Mouse (Mus musculus): ENCODE results near the gene Fsd1l. TPM values are rescaled to one million over a fixed set of nuclear protein-coding genes. Genes with fewer than 3 reads are reported as not detected.
A peak's percentile ranks its signal among the peaks of the same experiment; 100 is the strongest.
"Not testable (repeated sequence)": the region's sequence is repeated elsewhere in the genome, so short reads cannot be mapped to it uniquely, and the experiment has no call there.

Fsd1l gene
- polyA plus RNA-seq, 1 experiment from 2014 or later: 8.6 TPM

- no peak for ATAC-seq (ENCODE audit: low read depth)
- Histone ChIP-seq H3K27me3 (ENCODE audit: control insufficient read depth, insufficient read depth, low read depth, low read length) (no peaks in the 10 kb centered on the region), H3K4me2 (ENCODE audit: low read depth, low read length) (no peak overlapping the region), H3K36me3 (ENCODE audit: control insufficient read depth, insufficient read depth, low read length) (peaks cover 8% of the 10 kb centered on the region), H3K4me3 (ENCODE audit: low read length) (no peak overlapping the region), H3K4me1 (replicated peaks; ENCODE audit: control insufficient read depth, insufficient read depth, low read length) (no peaks in the 10 kb centered on the region), H3K27ac (ENCODE audit: low read length) (no peak overlapping the region), H3K9ac (ENCODE audit: low read length) (no peak overlapping the region), H3K9me3 (ENCODE audit: control insufficient read depth, low read length) (no peaks in the 10 kb centered on the region)
- WGBS: 47% methylated on average over 3 of the region's 3 CpGs
Observed at GRCm38 (mm10) chr4:53658029-53658428, 26.8 kb downstream of the Fsd1l start.

- Histone ChIP-seq H3K36me3 (ENCODE audit: control insufficient read depth, insufficient read depth, low read length) (no peaks in the 10 kb centered on the region), H3K4me3 (ENCODE audit: low read length) (no peak overlapping the region), H3K4me1 (replicated peaks; ENCODE audit: control insufficient read depth, insufficient read depth, low read length) (no peaks in the 10 kb centered on the region), H3K27ac (ENCODE audit: low read length) (no peak overlapping the region), H3K27me3 (ENCODE audit: control insufficient read depth, insufficient read depth, low read depth, low read length) (no peaks in the 10 kb centered on the region), H3K9me3 (ENCODE audit: control insufficient read depth, low read length) (no peaks in the 10 kb centered on the region), H3K4me2 (ENCODE audit: low read depth, low read length) (no peak overlapping the region), H3K9ac (ENCODE audit: low read length) (no peak overlapping the region)
- ATAC-seq (ENCODE audit: low read depth): no peak
Observed at GRCm38 (mm10) chr4:53660711-53661110, 29.4 kb downstream of the Fsd1l start.

- Histone ChIP-seq H3K27me3 (ENCODE audit: control insufficient read depth, insufficient read depth, low read depth, low read length) (no peaks in the 10 kb centered on the region), H3K4me3 (ENCODE audit: low read length) (no peak overlapping the region), H3K9ac (ENCODE audit: low read length) (no peak overlapping the region), H3K4me2 (ENCODE audit: low read depth, low read length) (no peak overlapping the region), H3K27ac (ENCODE audit: low read length) (no peak overlapping the region), H3K4me1 (replicated peaks; ENCODE audit: control insufficient read depth, insufficient read depth, low read length) (no peaks in the 10 kb centered on the region), H3K36me3 (ENCODE audit: control insufficient read depth, insufficient read depth, low read length) (peaks cover 2% of the 10 kb centered on the region; the same call in 1 of the 2 replicates), H3K9me3 (ENCODE audit: control insufficient read depth, low read length) (no peaks in the 10 kb centered on the region)
- ATAC-seq (ENCODE audit: low read depth): no peak
- WGBS: 65% methylated on average over 8 of the region's 8 CpGs
Observed at GRCm38 (mm10) chr4:53682092-53682491, 50.8 kb downstream of the Fsd1l start.

DNA sequence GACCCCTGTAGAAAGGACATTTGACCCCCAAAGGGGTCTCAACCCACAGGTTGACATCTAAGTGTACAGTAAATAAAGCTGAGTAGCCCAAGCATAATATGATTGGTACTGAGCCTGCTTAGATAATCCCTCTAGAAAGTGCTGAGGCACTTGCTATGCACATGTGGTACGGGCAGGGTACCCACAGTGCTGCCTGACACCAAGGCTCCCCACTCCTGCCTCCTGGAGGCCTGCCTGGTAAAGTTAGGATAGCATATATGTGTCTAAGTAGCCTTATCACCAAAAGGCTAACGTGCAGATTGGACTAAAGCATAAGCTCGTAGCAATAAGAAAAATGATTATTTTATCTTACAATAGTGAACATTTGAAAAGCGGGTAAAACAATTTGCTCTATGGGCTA lies 57.7 kb downstream of the Fsd1l start:
- Histone ChIP-seq H3K9me3 (ENCODE audit: control insufficient read depth, low read length) (no peaks in the 10 kb centered on the region), H3K9ac (ENCODE audit: low read length) (no peak overlapping the region), H3K27ac (ENCODE audit: low read length) (no peak overlapping the region), H3K4me2 (ENCODE audit: low read depth, low read length) (no peak overlapping the region), H3K27me3 (ENCODE audit: control insufficient read depth, insufficient read depth, low read depth, low read length) (no peaks in the 10 kb centered on the region), H3K36me3 (ENCODE audit: control insufficient read depth, insufficient read depth, low read length) (no peaks in the 10 kb centered on the region), H3K4me1 (replicated peaks; ENCODE audit: control insufficient read depth, insufficient read depth, low read length) (no peaks in the 10 kb centered on the region), H3K4me3 (ENCODE audit: low read length) (no peak overlapping the region)
- ATAC-seq (ENCODE audit: low read depth): no peak
- WGBS: 64% methylated on average over 4 of the region's 4 CpGs

DNA sequence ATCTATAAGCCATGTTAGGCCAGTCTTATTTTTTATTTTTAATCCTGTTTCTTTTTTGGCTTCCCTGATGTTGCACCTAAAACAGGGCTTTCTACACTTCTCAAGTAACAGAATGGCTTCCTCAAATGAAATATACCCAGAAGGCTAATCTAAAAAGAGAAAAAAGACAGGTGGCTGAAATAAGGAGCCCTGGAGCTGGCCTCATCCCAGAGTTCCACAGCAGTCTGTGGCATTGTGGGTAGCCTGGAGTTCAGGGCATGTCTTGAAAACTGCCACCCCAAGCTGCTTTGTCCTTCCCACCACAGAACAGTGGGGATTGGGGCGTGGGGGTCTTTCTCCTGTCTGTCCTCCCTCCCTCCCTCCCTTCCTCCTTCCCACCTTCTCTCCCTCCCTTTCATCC lies 60.1 kb downstream of the Fsd1l start:
- no peaks in the 10 kb centered on the region for H3K9me3 ChIP-seq (ENCODE audit: control insufficient read depth, low read length)
- no peak overlapping the region for H3K4me3 ChIP-seq (ENCODE audit: low read length)
- 72% methylated on average over 1 of the region's 1 CpGs for WGBS
- H3K9ac ChIP-seq (ENCODE audit: low read length): no peak overlapping the region
- no peaks in the 10 kb centered on the region for H3K27me3 ChIP-seq (ENCODE audit: control insufficient read depth, insufficient read depth, low read depth, low read length)
- H3K4me1 ChIP-seq (replicated peaks; ENCODE audit: control insufficient read depth, insufficient read depth, low read length): no peaks in the 10 kb centered on the region
- ATAC-seq (ENCODE audit: low read depth): no peak
- no peak overlapping the region for H3K27ac ChIP-seq (ENCODE audit: low read length)
- H3K36me3 ChIP-seq (ENCODE audit: control insufficient read depth, insufficient read depth, low read length): 0 out of 2 replicates have a peak, but pooled peaks cover 4% of the 10 kb centered on the region
- no peak overlapping the region for H3K4me2 ChIP-seq (ENCODE audit: low read depth, low read length)

GRCm38 (mm10) chr4:53709166-53709565 lies 77.9 kb downstream of the Fsd1l start:
- not testable (repeated sequence) for H3K4me3 ChIP-seq (ENCODE audit: low read length); H3K4me1 ChIP-seq (replicated peaks; ENCODE audit: control insufficient read depth, insufficient read depth, low read length); H3K36me3 ChIP-seq (ENCODE audit: control insufficient read depth, insufficient read depth, low read length); H3K27me3 ChIP-seq (ENCODE audit: control insufficient read depth, insufficient read depth, low read depth, low read length); H3K9me3 ChIP-seq (ENCODE audit: control insufficient read depth, low read length); H3K4me2 ChIP-seq (ENCODE audit: low read depth, low read length); H3K27ac ChIP-seq (ENCODE audit: low read length); H3K9ac ChIP-seq (ENCODE audit: low read length); ATAC-seq (ENCODE audit: low read depth)

- 85% methylated on average over 2 of the region's 2 CpGs for WGBS
Observed at GRCm38 (mm10) chr4:53710021-53710420, 78.8 kb downstream of the Fsd1l start.

DNA sequence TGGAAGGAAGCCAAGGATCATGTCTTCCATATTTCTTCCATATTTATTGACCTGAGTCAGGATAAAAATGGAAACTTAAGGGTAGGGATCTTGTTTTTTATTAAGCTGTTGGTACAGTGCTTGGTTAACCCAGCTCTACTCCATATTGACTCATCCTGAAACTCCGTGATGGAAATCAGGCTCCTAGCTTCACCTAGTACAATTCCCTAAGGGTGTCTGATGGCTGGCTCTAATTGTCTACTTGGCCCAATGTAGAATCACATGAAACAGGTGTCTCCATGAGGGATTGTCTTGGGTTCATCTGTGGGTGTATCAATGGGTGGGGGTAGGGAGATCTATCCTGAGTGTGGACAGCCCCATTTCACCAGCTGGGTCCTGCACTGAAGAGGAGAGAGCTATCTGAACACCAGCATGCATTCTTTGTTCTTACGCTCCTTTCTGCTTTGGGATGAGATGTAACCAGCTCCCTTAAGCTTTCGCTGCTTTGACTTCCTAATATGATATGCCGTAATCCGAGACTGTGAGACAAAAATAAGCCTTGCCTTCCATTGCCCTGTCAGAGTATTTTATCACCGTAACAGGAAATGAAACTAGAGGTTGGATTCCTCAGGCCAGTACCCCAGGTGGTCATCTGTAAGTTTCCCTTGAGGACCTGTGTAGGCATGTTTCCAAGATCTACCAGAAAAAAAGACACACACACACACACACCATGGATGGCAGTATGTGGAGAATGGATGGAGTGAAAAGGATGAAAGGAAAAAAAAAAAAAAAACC lies 79.5 kb downstream of the Fsd1l start:
- no peak for ATAC-seq (ENCODE audit: low read depth)
- no peak overlapping the region for H3K4me2 ChIP-seq (ENCODE audit: low read depth, low read length)
- WGBS: 83% methylated on average over 6 of the region's 6 CpGs

More at GRCm38 (mm10) chr4:53710021-53710420, 78.8 kb downstream of the Fsd1l start:
- Histone ChIP-seq H3K4me3 (ENCODE audit: low read length) (no peak overlapping the region), H3K27me3 (ENCODE audit: control insufficient read depth, insufficient read depth, low read depth, low read length) (no peaks in the 10 kb centered on the region), H3K36me3 (ENCODE audit: control insufficient read depth, insufficient read depth, low read length) (no peaks in the 10 kb centered on the region), H3K9ac (ENCODE audit: low read length) (no peak overlapping the region), H3K4me2 (ENCODE audit: low read depth, low read length) (no peak overlapping the region), H3K9me3 (ENCODE audit: control insufficient read depth, low read length) (no peaks in the 10 kb centered on the region), H3K27ac (ENCODE audit: low read length) (no peak overlapping the region), H3K4me1 (replicated peaks; ENCODE audit: control insufficient read depth, insufficient read depth, low read length) (peaks cover 7% of the 10 kb centered on the region)
- ATAC-seq (ENCODE audit: low read depth): no peak

DNA sequence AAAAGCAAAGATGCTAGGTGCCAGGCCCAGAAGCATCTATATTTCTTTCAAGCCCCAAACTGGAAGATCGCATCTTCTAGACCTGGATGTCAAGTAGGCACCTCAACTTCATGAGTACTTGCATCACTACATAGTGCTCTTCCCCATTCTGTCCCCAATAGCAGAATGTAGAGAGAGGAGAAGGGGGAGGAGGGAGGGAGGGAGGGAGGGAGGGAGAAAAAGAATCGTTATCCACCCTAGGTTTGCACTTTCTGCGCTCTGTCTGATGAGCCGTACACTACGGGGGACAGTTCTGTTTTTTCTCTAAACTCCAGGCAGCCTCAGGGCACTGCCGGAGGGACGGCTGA lies 82.4 kb downstream of the Fsd1l start, which contains the start of gene Fktn:
Gene Fktn, plus strand, starts transcription at position 295 of the 347 bp plus-strand sequence.
- Histone ChIP-seq H3K4me3 (ENCODE audit: low read length) (peak within 1 kb of the TSS; percentile 76), H3K27me3 (ENCODE audit: control insufficient read depth, insufficient read depth, low read depth, low read length) (no peaks in the 10 kb centered on the region), H3K4me2 (ENCODE audit: low read depth, low read length) (peak within 1 kb of the TSS; percentile 96), H3K9me3 (ENCODE audit: control insufficient read depth, low read length) (no peaks in the 10 kb centered on the region), H3K36me3 (ENCODE audit: control insufficient read depth, insufficient read depth, low read length) (no peaks in the 10 kb centered on the region), H3K4me1 (replicated peaks; ENCODE audit: control insufficient read depth, insufficient read depth, low read length) (peaks cover 10% of the 10 kb centered on the region), H3K9ac (ENCODE audit: low read length) (peak within 1 kb of the TSS; percentile 93), H3K27ac (ENCODE audit: low read length) (peak within 1 kb of the TSS; percentile 86)
- peak; percentile 74 for ATAC-seq (ENCODE audit: low read depth)
- 16% methylated on average over 7 of the region's 7 CpGs for WGBS

More for the DNA sequence above, 79.5 kb downstream of the Fsd1l start:
- no peaks in the 10 kb centered on the region for H3K27me3 ChIP-seq (ENCODE audit: control insufficient read depth, insufficient read depth, low read depth, low read length)
- H3K27ac ChIP-seq (ENCODE audit: low read length): no peak overlapping the region
- no peak overlapping the region for H3K9ac ChIP-seq (ENCODE audit: low read length)
- H3K36me3 ChIP-seq (ENCODE audit: control insufficient read depth, insufficient read depth, low read length): no peaks in the 10 kb centered on the region
- H3K9me3 ChIP-seq (ENCODE audit: control insufficient read depth, low read length): no peaks in the 10 kb centered on the region
- peaks cover 10% of the 10 kb centered on the region for H3K4me1 ChIP-seq (replicated peaks; ENCODE audit: control insufficient read depth, insufficient read depth, low read length)
- H3K4me3 ChIP-seq (ENCODE audit: low read length): no peak overlapping the region

Measured in lung, embryonic 16.5 days (tissue).